Mouse (Mus musculus) midbrain, postnatal 0 days (tissue): ENCODE data around the gene Mgea5. TPM values are rescaled to one million over a fixed set of nuclear protein-coding genes. Genes with fewer than 3 reads are reported as not detected.
A peak's percentile ranks its signal among the peaks of the same experiment; 100 is the strongest.

Experiments used
- ATAC-seq: fragments of 200-750 bp; cut with Nextera tagmentation; 2 replicates; pipeline ENCODE4 v1.8.0; 2017; ENCODE audit warnings: moderate number of reproducible peaks, mild to moderate bottlenecking, moderate TSS enrichment, moderate library complexity; ENCODE audit not compliant: low FRiP score
- DNase-seq: peaks from one replicate; pipeline ENCODE4 v3.0.0-alpha.2; 2015; ENCODE audit warnings: low spot score
- H3K27ac ChIP-seq: fragments of 300-500 bp; sonication (generic); 2 replicates; pipeline ENCODE4 v1.5.1; 2014; ENCODE audit warnings: low read depth, mild to moderate bottlenecking, low read length, mixed read lengths
- H3K27me3 ChIP-seq: fragments of 300-500 bp; sonication (generic); 2 replicates; pipeline ENCODE4 v1.6.1; 2014; ENCODE audit warnings: low read length, control low read depth, mixed read lengths; ENCODE audit not compliant: insufficient read depth
- H3K36me3 ChIP-seq: fragments of 300-500 bp; sonication (generic); 2 replicates; pipeline ENCODE4 v1.6.1; 2014; ENCODE audit warnings: low read length, control low read depth, mixed read lengths; ENCODE audit not compliant: insufficient read depth
- H3K4me1 ChIP-seq: fragments of 300-500 bp; sonication (generic); 2 replicates; pipeline ENCODE4 v1.6.1; 2014; ENCODE audit warnings: mild to moderate bottlenecking, control low read depth, antibody characterized with exemption, low read length, mixed read lengths; ENCODE audit not compliant: insufficient read depth
- H3K4me2 ChIP-seq: fragments of 300-500 bp; sonication (generic); 2 replicates; pipeline ENCODE4 v1.6.1; 2014; ENCODE audit warnings: low read depth, mild to moderate bottlenecking, low read length, mixed read lengths; ENCODE audit not compliant: poor library complexity, severe bottlenecking
- H3K4me3 ChIP-seq: fragments of 300-500 bp; sonication (generic); 2 replicates; pipeline ENCODE4 v1.5.1; 2014; ENCODE audit warnings: low read depth, mild to moderate bottlenecking, low read length, moderate library complexity
- H3K9ac ChIP-seq: fragments of 300-500 bp; sonication (generic); replicated peaks from 2 replicates; pipeline ENCODE4 v1.6.1; 2014; ENCODE audit warnings: mild to moderate bottlenecking, low read length, moderate library complexity, mixed read lengths; ENCODE audit not compliant: poor library complexity, severe bottlenecking
- H3K9me3 ChIP-seq: fragments of 300-500 bp; sonication (generic); 2 replicates; pipeline ENCODE4 v1.6.1; 2016; ENCODE audit warnings: low read length, control low read depth
- CTCF ChIP-seq: IDR thresholded peaks from 2 replicates; pipeline ENCODE4 v1.5.1; 2016; ENCODE audit warnings: antibody characterized with exemption, mild to moderate bottlenecking
- WGBS: fragments of 180-500 bp; shearing (Covaris S2); extraction: QIAGEN DNeasy Blood & Tissue Kit; methylation state at CpG from one replicate; pipeline ENCODE4 v1.1.7; 2014; 5-methylcytosine and 5-hydroxymethylcytosine counted together
- polyA plus RNA-seq: library from polyadenylated mRNA; unstranded; fragments of >200 nt; fragmentation: Nextera tagmentation; extraction: Ambion mirVana; gene quantifications from 2 replicates; pipeline ENCODE4 v1.2.1, GENCODE M21; 2015
- total RNA-seq: library from RNA; depleted of rRNA; stranded (reverse); fragments of >200 nt; gene quantifications from 2 replicates; pipeline ENCODE4 v1.2.3, GENCODE M21; 2014

Gene Mgea5
- total and polyA plus RNA-seq, 2 experiments from 2014 or later: 78.2 to 145 TPM

- TF ChIP-seq CTCF: no peak
- no peaks in the 10 kb centered on the region for H3K27me3 ChIP-seq
- ATAC-seq: no peak
- H3K9ac ChIP-seq: no peak overlapping the region
- H3K4me2 ChIP-seq: no peak overlapping the region
- H3K4me1 ChIP-seq: peaks cover 2% of the 10 kb centered on the region; the same call in 1 of the 2 replicates
- no peaks in the 10 kb centered on the region for H3K9me3 ChIP-seq
- H3K27ac ChIP-seq: no peak overlapping the region
- peaks cover 5% of the 10 kb centered on the region for H3K36me3 ChIP-seq
- DNase-seq: no peak
- no peak overlapping the region for H3K4me3 ChIP-seq
- WGBS: 72% methylated on average over 11 of the region's 11 CpGs
These were observed 34.3 kb upstream of the Mgea5 start for GRCm38 (mm10) chr19:45817816-45818490.

- DNase-seq (no peak), ATAC-seq (no peak)
- peaks cover 6% of the 10 kb centered on the region; the same call in 1 of the 2 replicates for H3K4me1 ChIP-seq
- H3K4me3 ChIP-seq: peak overlapping the region; percentile 48; the same call in 1 of the 2 replicates
- H3K27me3 ChIP-seq: no peaks in the 10 kb centered on the region
- H3K27ac ChIP-seq: no peak overlapping the region
- no peak overlapping the region for H3K9ac ChIP-seq
- H3K9me3 ChIP-seq: no peaks in the 10 kb centered on the region
- H3K36me3 ChIP-seq: peaks cover 5% of the 10 kb centered on the region
- TF ChIP-seq CTCF: no peak
- 25% methylated on average over 8 of the region's 8 CpGs for WGBS
- peak overlapping the region; percentile 95 for H3K4me2 ChIP-seq
These were observed 33.1 kb upstream of the Mgea5 start for GRCm38 (mm10) chr19:45816727-45817126.

GRCm38 (mm10) chr19:45815831-45816405 lies 32.3 kb upstream of the Mgea5 start, which contains the start of gene Kcnip2:
Gene Kcnip2, minus strand, starts transcription at chr19:45816061.
- Histone ChIP-seq H3K4me1 (peaks cover 6% of the 10 kb centered on the region; the same call in 1 of the 2 replicates), H3K4me2 (peak within 1 kb of the TSS; percentile 95), H3K4me3 (peak within 1 kb of the TSS; percentile 48), H3K9me3 (no peaks in the 10 kb centered on the region), H3K9ac (peak within 1 kb of the TSS; percentile 57), H3K27me3 (no peaks in the 10 kb centered on the region), H3K27ac (no peak within 1 kb of the TSS), H3K36me3 (peaks cover 5% of the 10 kb centered on the region)
- DNase-seq (peak; percentile 46), ATAC-seq (peak; percentile 51)
- TF ChIP-seq CTCF: peak; percentile 63
- under 1% methylated on average over 21 of the region's 29 CpGs for WGBS

GRCm38 (mm10) chr19:45815170-45815569 lies 31.5 kb upstream of the Mgea5 start:
- Histone ChIP-seq H3K27ac (no peak overlapping the region), H3K27me3 (no peaks in the 10 kb centered on the region), H3K36me3 (peaks cover 5% of the 10 kb centered on the region), H3K9ac (peak overlapping the region; percentile 57; the same call in 1 of the 2 replicates), H3K9me3 (no peaks in the 10 kb centered on the region), H3K4me1 (peaks cover 6% of the 10 kb centered on the region; the same call in 1 of the 2 replicates), H3K4me2 (peak overlapping the region; percentile 95), H3K4me3 (peak overlapping the region; percentile 48)
- 0 out of 2 replicates have a peak, but pooled peaks have one; percentile 2 for ATAC-seq
- no peak for TF ChIP-seq CTCF
- WGBS: 66% methylated on average over 10 of the region's 10 CpGs
- no peak for DNase-seq

- no peaks in the 10 kb centered on the region for H3K27me3 ChIP-seq
- H3K9me3 ChIP-seq: no peaks in the 10 kb centered on the region
- no peak overlapping the region for H3K4me3 ChIP-seq
- no peak overlapping the region for H3K27ac ChIP-seq
- peaks cover 6% of the 10 kb centered on the region; the same call in 1 of the 2 replicates for H3K4me1 ChIP-seq
- DNase-seq (no peak), ATAC-seq (no peak; the same call in 1 of the 2 replicates)
- 19% methylated on average over 12 of the region's 12 CpGs for WGBS
- H3K4me2 ChIP-seq: no peak overlapping the region
- no peak for TF ChIP-seq CTCF
- H3K9ac ChIP-seq: no peak overlapping the region
- H3K36me3 ChIP-seq: peaks cover 3% of the 10 kb centered on the region
These were observed 30.2 kb upstream of the Mgea5 start for GRCm38 (mm10) chr19:45813801-45814200.

- H3K4me2 ChIP-seq: peak overlapping the region; percentile 63
- no peaks in the 10 kb centered on the region for H3K9me3 ChIP-seq
- 4% methylated on average over 11 of the region's 11 CpGs for WGBS
- H3K4me3 ChIP-seq: peak overlapping the region; percentile 38; the same call in 1 of the 2 replicates
- H3K27ac ChIP-seq: no peak overlapping the region
- H3K36me3 ChIP-seq: 0 out of 2 replicates have a peak, but pooled peaks cover under 1% of the 10 kb centered on the region
- H3K4me1 ChIP-seq: peaks cover 6% of the 10 kb centered on the region; the same call in 1 of the 2 replicates
- H3K9ac ChIP-seq: no peak overlapping the region
- ATAC-seq (peak; percentile 17; the same call in 1 of the 2 replicates), DNase-seq (peak; percentile 85)
- peak; percentile 92 for TF ChIP-seq CTCF
- no peaks in the 10 kb centered on the region for H3K27me3 ChIP-seq
These were observed 29.6 kb upstream of the Mgea5 start for GRCm38 (mm10) chr19:45813263-45813662.
